Mouse (Mus musculus): Measurements from ENCODE around the gene Haghl.

- TF ChIP-seq CTCF (IDR thresholded peaks at IDR 0.05) (no peak), EP300 (IDR thresholded peaks at IDR 0.05; ENCODE audit: insufficient read depth, low read depth, low read length) (no peak), POLR2A (IDR thresholded peaks at IDR 0.05; ENCODE audit: insufficient read depth, low read depth, low read length) (no peak)
Observed at GRCm38 (mm10) chr17:25796951-25797369, 11.5 kb upstream of the Haghl start, which contains the start of gene Metrn.

All from heart, adult 2 months (tissue).